Mouse (Mus musculus) olfactory bulb, adult 2 months (tissue): ENCODE data around the gene Fgf9.

Source experiments
- CTCF ChIP-seq: fragments of 200-500 bp; IDR thresholded peaks from 2 replicates; pipeline ENCODE4 v1.5.1; 2012; ENCODE audit warnings: low read depth, mild to moderate bottlenecking, low read length, moderate library complexity; ENCODE audit not compliant: insufficient read depth
- POLR2A ChIP-seq: fragments of 200-500 bp; IDR thresholded peaks from 2 replicates; pipeline ENCODE4 v1.6.1; 2012; ENCODE audit warnings: mild to moderate bottlenecking, low read depth, low read length, moderate library complexity; ENCODE audit not compliant: insufficient read depth

- TF ChIP-seq CTCF (no peak), POLR2A (no peak)
These were observed at the start of gene Fgf9 for GRCm38 (mm10) chr14:58070481-58071119.
